Mouse (Mus musculus) G1E (cell line): Measurements from ENCODE around the gene Pkd1l1.

ENCODE experiments used
- CTCF ChIP-seq: IDR thresholded peaks from 2 replicates; pipeline ENCODE4 v1.5.1; 2012; ENCODE audit warnings: low read depth, low read length, inconsistent platforms, mixed read lengths
- GATA1 ChIP-seq: IDR thresholded peaks from 2 replicates; pipeline ENCODE4 v1.6.1; 2012; ENCODE audit warnings: borderline replicate concordance, low read length, inconsistent platforms, mixed read lengths
- POLR2AphosphoS5 ChIP-seq: IDR thresholded peaks from 2 replicates; pipeline ENCODE4 v1.6.1; 2012; ENCODE audit warnings: low read depth, low read length, inconsistent platforms; ENCODE audit not compliant: insufficient replicate concordance

DNA sequence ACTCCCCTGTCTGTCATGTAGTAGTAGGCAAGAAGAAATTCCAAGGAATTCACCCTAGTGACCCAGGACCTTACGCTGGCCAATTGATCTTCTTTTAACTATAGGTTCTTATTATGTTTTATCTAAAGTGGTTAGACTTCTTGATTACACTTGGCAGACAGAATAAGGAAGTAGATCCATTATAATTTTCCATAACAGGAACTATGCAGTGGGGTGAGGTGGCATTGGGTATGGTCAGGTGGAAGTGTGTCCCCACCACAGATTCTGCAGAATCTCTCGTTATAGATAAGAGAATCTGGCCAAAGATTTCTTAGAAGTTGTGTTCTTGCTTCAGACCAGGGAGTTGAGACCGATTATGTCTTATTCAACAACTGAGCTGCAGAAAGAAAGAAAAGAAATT, 185.5 kb downstream of the Pkd1l1 start:
- no peak for TF ChIP-seq CTCF
- no peak for TF ChIP-seq GATA1
- no peak for TF ChIP-seq POLR2AphosphoS5
